Mouse (Mus musculus): ENCODE measurements around the gene Xrcc2. TPM values are rescaled to one million over a fixed set of nuclear protein-coding genes. Genes with fewer than 3 reads are reported as not detected.
"Not testable (repeated sequence)": the region's sequence is repeated elsewhere in the genome, so short reads cannot be mapped to it uniquely, and the experiment has no call there.

Gene Xrcc2
- 7.9 and 11.0 TPM in 2 replicates for polyA plus RNA-seq (2015; fragmentation: Nextera tagmentation; extraction: Ambion mirVana)

- Histone ChIP-seq H3K36me3 (ENCODE audit: insufficient read depth, low read length) (peaks cover 5% of the 10 kb centered on the region; the same call in 1 of the 2 replicates), H3K9me3 (ENCODE audit: low read length) (no peaks in the 10 kb centered on the region), H3K9ac (replicated peaks; ENCODE audit: low read length) (peak within 1 kb of the TSS; percentile 79), H3K27me3 (ENCODE audit: insufficient read depth, low read length) (no peaks in the 10 kb centered on the region), H3K4me1 (ENCODE audit: insufficient read depth, low read length) (peaks cover 11% of the 10 kb centered on the region), H3K4me2 (replicated peaks; ENCODE audit: low read depth, low read length) (peak within 1 kb of the TSS; percentile 69), H3K27ac (ENCODE audit: low read length) (peak within 1 kb of the TSS; percentile 82), H3K4me3 (ENCODE audit: low read length) (peak within 1 kb of the TSS; percentile 81)
- WGBS: 9% methylated on average over 51 of the region's 51 CpGs
- peak; percentile 97 for ATAC-seq (ENCODE audit: low FRiP score, low TSS enrichment)
Measured at GRCm38 (mm10) chr5:25705567-25706349, at the start of gene Xrcc2. TSS of gene Xrcc2 (minus strand) at chr5:25705825.

GRCm38 (mm10) chr5:25754236-25754766 lies 48.7 kb upstream of the Xrcc2 start:
- 16% methylated on average over 2 of the region's 2 CpGs for WGBS
- no peak overlapping the region for H3K4me2 ChIP-seq (replicated peaks; ENCODE audit: low read depth, low read length)
- no peaks in the 10 kb centered on the region for H3K27me3 ChIP-seq (ENCODE audit: insufficient read depth, low read length)
- H3K9me3 ChIP-seq (ENCODE audit: low read length): no peaks in the 10 kb centered on the region
- H3K36me3 ChIP-seq (ENCODE audit: insufficient read depth, low read length): no peaks in the 10 kb centered on the region
- no peak overlapping the region for H3K9ac ChIP-seq (replicated peaks; ENCODE audit: low read length)
- no peak overlapping the region for H3K27ac ChIP-seq (ENCODE audit: low read length)
- no peak overlapping the region for H3K4me3 ChIP-seq (ENCODE audit: low read length)
- ATAC-seq (ENCODE audit: low FRiP score, low TSS enrichment): peak; percentile 57; the same call in 1 of the 2 replicates
- H3K4me1 ChIP-seq (ENCODE audit: insufficient read depth, low read length): peaks cover 13% of the 10 kb centered on the region

- ATAC-seq (ENCODE audit: low FRiP score, low TSS enrichment): no peak
- Histone ChIP-seq H3K9me3 (ENCODE audit: low read length) (no peaks in the 10 kb centered on the region), H3K9ac (replicated peaks; ENCODE audit: low read length) (no peak overlapping the region), H3K4me3 (ENCODE audit: low read length) (no peak overlapping the region), H3K36me3 (ENCODE audit: insufficient read depth, low read length) (no peaks in the 10 kb centered on the region), H3K27me3 (ENCODE audit: insufficient read depth, low read length) (no peaks in the 10 kb centered on the region), H3K27ac (ENCODE audit: low read length) (no peak overlapping the region), H3K4me1 (ENCODE audit: insufficient read depth, low read length) (peaks cover 11% of the 10 kb centered on the region; the same call in 1 of the 2 replicates), H3K4me2 (replicated peaks; ENCODE audit: low read depth, low read length) (no peak overlapping the region)
- WGBS: 43% methylated on average over 8 of the region's 8 CpGs
Measured at GRCm38 (mm10) chr5:25753556-25754235, 48.1 kb upstream of the Xrcc2 start.

- H3K9me3 ChIP-seq (ENCODE audit: low read length): no peaks in the 10 kb centered on the region
- no peak overlapping the region for H3K4me2 ChIP-seq (replicated peaks; ENCODE audit: low read depth, low read length)
- no peak for ATAC-seq (ENCODE audit: low FRiP score, low TSS enrichment)
Measured at GRCm38 (mm10) chr5:25752862-25753261, 47.2 kb upstream of the Xrcc2 start.

GRCm38 (mm10) chr5:25751552-25751951 lies 45.9 kb upstream of the Xrcc2 start:
- Histone ChIP-seq H3K36me3 (ENCODE audit: insufficient read depth, low read length) (no peaks in the 10 kb centered on the region), H3K4me2 (replicated peaks; ENCODE audit: low read depth, low read length) (no peak overlapping the region), H3K4me1 (ENCODE audit: insufficient read depth, low read length) (peaks cover 11% of the 10 kb centered on the region; the same call in 1 of the 2 replicates)

More at GRCm38 (mm10) chr5:25752862-25753261, 47.2 kb upstream of the Xrcc2 start:
- Histone ChIP-seq H3K27me3 (ENCODE audit: insufficient read depth, low read length) (no peaks in the 10 kb centered on the region), H3K4me1 (ENCODE audit: insufficient read depth, low read length) (peaks cover 11% of the 10 kb centered on the region; the same call in 1 of the 2 replicates), H3K4me3 (ENCODE audit: low read length) (no peak overlapping the region), H3K27ac (ENCODE audit: low read length) (no peak overlapping the region), H3K36me3 (ENCODE audit: insufficient read depth, low read length) (no peaks in the 10 kb centered on the region), H3K9ac (replicated peaks; ENCODE audit: low read length) (no peak overlapping the region)
- WGBS: 82% methylated on average over 5 of the region's 5 CpGs

GRCm38 (mm10) chr5:25748613-25749012 lies 43.0 kb upstream of the Xrcc2 start:
- Histone ChIP-seq H3K9me3 (ENCODE audit: low read length) (no peaks in the 10 kb centered on the region), H3K4me2 (replicated peaks; ENCODE audit: low read depth, low read length) (no peak overlapping the region), H3K27me3 (ENCODE audit: insufficient read depth, low read length) (no peaks in the 10 kb centered on the region), H3K9ac (replicated peaks; ENCODE audit: low read length) (no peak overlapping the region), H3K36me3 (ENCODE audit: insufficient read depth, low read length) (no peaks in the 10 kb centered on the region), H3K27ac (ENCODE audit: low read length) (no peak overlapping the region), H3K4me3 (ENCODE audit: low read length) (no peak overlapping the region), H3K4me1 (ENCODE audit: insufficient read depth, low read length) (0 out of 2 replicates have a peak, but pooled peaks cover 3% of the 10 kb centered on the region)
- 74% methylated on average over 3 of the region's 3 CpGs for WGBS
- ATAC-seq (ENCODE audit: low FRiP score, low TSS enrichment): no peak

More at GRCm38 (mm10) chr5:25751552-25751951, 45.9 kb upstream of the Xrcc2 start:
- H3K27me3 ChIP-seq (ENCODE audit: insufficient read depth, low read length): no peaks in the 10 kb centered on the region
- ATAC-seq (ENCODE audit: low FRiP score, low TSS enrichment): no peak
- H3K9me3 ChIP-seq (ENCODE audit: low read length): no peaks in the 10 kb centered on the region
- H3K4me3 ChIP-seq (ENCODE audit: low read length): no peak overlapping the region
- H3K27ac ChIP-seq (ENCODE audit: low read length): no peak overlapping the region
- no peak overlapping the region for H3K9ac ChIP-seq (replicated peaks; ENCODE audit: low read length)

GRCm38 (mm10) chr5:25747904-25748303 lies 42.3 kb upstream of the Xrcc2 start:
- no peaks in the 10 kb centered on the region for H3K9me3 ChIP-seq (ENCODE audit: low read length)
- ATAC-seq (ENCODE audit: low FRiP score, low TSS enrichment): no peak
- H3K36me3 ChIP-seq (ENCODE audit: insufficient read depth, low read length): no peaks in the 10 kb centered on the region
- no peak overlapping the region for H3K4me3 ChIP-seq (ENCODE audit: low read length)
- H3K27me3 ChIP-seq (ENCODE audit: insufficient read depth, low read length): no peaks in the 10 kb centered on the region
- H3K4me1 ChIP-seq (ENCODE audit: insufficient read depth, low read length): 0 out of 2 replicates have a peak, but pooled peaks cover 3% of the 10 kb centered on the region
- no peak overlapping the region for H3K4me2 ChIP-seq (replicated peaks; ENCODE audit: low read depth, low read length)
- no peak overlapping the region for H3K27ac ChIP-seq (ENCODE audit: low read length)
- H3K9ac ChIP-seq (replicated peaks; ENCODE audit: low read length): no peak overlapping the region

- 92% methylated on average over 1 of the region's 1 CpGs for WGBS
- not testable (repeated sequence) for H3K9me3 ChIP-seq (ENCODE audit: low read length); H3K27ac ChIP-seq (ENCODE audit: low read length); ATAC-seq (ENCODE audit: low FRiP score, low TSS enrichment); H3K36me3 ChIP-seq (ENCODE audit: insufficient read depth, low read length); H3K27me3 ChIP-seq (ENCODE audit: insufficient read depth, low read length); H3K4me1 ChIP-seq (ENCODE audit: insufficient read depth, low read length); H3K9ac ChIP-seq (replicated peaks; ENCODE audit: low read length); H3K4me3 ChIP-seq (ENCODE audit: low read length); H3K4me2 ChIP-seq (replicated peaks; ENCODE audit: low read depth, low read length)
Measured at GRCm38 (mm10) chr5:25738902-25739301, 33.3 kb upstream of the Xrcc2 start.

GRCm38 (mm10) chr5:25738448-25738847 lies 32.8 kb upstream of the Xrcc2 start:
- 57% methylated on average over 3 of the region's 3 CpGs for WGBS
- no peaks in the 10 kb centered on the region for H3K9me3 ChIP-seq (ENCODE audit: low read length)
- H3K27ac ChIP-seq (ENCODE audit: low read length): no peak overlapping the region
- no peak overlapping the region for H3K4me3 ChIP-seq (ENCODE audit: low read length)
- ATAC-seq (ENCODE audit: low FRiP score, low TSS enrichment): no peak
- H3K4me1 ChIP-seq (ENCODE audit: insufficient read depth, low read length): no peaks in the 10 kb centered on the region
- H3K27me3 ChIP-seq (ENCODE audit: insufficient read depth, low read length): no peaks in the 10 kb centered on the region
- no peaks in the 10 kb centered on the region for H3K36me3 ChIP-seq (ENCODE audit: insufficient read depth, low read length)
- H3K4me2 ChIP-seq (replicated peaks; ENCODE audit: low read depth, low read length): no peak overlapping the region
- no peak overlapping the region for H3K9ac ChIP-seq (replicated peaks; ENCODE audit: low read length)
